Mouse (Mus musculus) kidney, adult 10 weeks (tissue): ENCODE data around the gene Actr1a. TPM values are rescaled to one million over a fixed set of nuclear protein-coding genes. Genes with fewer than 3 reads are reported as not detected.

Experiments used
- polyA plus RNA-seq: library from polyadenylated mRNA; stranded (reverse); fragments of 350-450 nt; fragmentation: Illumina TruSeq; extraction: RNeasy Lipid Tissue Mini Kit (QIAGEN cat#74804); gene quantifications from one replicate; pipeline ENCODE4 v1.2.3, GENCODE M21; 2014; ENCODE audit warnings: low read depth, low replicate concordance

Gene Actr1a
- 35.0 TPM for polyA plus RNA-seq

GRCm38 (mm10) chr19:46395109-46396009 is at the start of gene Actr1a:
Actr1a (minus strand) TSS chr19:46395748.

DNA sequence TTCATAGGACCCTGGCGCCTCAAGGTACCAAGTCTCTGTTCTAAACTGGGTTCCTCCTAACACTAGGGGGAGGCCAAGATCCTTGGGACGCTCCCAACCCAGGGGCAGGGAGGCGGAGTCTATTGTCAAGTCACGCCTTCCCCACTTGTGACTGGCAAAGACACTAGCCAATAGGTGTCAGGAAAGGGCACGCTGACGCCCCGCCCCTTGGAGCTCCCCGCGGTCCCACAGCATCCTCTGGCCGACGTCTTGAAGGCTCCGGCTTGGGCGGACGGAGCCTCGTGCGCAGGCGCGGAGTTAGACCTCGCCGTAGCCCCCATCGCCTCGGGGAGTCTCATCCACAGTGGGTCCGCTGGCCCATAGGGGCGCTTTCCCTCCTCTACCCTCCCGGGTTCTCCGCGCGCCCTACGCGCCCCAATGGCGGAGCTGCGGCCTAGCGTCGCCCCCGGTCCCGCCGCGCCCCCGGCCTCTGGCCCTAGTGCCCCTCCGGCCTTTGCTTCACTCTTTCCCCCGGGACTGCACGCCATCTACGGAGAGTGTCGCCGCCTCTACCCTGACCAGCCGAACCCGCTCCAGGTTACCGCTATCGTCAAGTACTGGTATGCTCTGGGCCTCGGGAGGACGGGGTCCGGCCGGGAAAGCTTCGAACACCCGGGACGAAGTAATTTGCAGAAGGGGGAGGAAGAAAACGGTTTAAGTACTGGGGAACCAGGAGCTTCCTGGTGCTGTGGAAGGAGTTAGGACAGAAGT is 1.3 kb upstream of the Actr1a start, which contains the start of gene Sufu:
Gene Sufu, plus strand, starts transcription at position 211 of the 750 bp plus-strand sequence.

DNA sequence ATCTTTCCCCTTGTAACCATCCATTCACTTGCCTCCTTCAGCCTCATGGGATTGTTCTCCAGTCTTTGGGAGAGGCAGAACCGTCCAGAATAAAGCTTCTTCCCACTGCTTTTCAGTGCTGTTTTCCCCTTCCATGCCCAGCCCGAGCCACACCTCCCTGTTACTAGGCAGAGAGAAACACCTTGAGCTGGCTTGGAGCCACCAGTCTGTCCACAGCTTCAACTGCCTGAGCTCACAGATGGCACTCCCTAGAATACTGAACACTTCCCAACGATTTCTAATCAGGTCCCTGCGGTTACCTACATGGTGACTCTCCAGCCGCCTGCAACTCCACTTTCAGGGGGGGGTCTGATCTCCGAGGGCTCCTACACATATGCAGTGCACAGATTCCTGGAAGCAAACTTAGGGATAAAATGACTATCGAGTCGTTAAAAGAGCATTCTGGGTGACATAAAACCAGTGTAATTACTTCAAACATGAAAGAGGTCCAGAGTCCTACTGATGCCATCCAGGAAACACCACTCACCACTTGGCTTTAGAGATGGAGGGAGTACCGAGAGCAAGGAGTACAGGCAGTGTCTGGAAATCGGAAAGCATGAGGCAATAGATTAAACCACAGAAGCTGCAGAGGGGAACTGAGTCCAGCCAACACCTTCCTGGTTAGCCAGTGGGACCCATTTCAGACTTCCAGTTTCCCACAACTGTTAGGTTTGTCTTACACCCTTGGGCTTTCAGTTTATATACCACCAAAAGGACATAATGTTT is 45.2 kb downstream of the Actr1a start, which contains the start of gene 2310034G01Rik:
Gene 2310034G01Rik, minus strand, starts transcription at position 135 of the 765 bp plus-strand sequence.

DNA sequence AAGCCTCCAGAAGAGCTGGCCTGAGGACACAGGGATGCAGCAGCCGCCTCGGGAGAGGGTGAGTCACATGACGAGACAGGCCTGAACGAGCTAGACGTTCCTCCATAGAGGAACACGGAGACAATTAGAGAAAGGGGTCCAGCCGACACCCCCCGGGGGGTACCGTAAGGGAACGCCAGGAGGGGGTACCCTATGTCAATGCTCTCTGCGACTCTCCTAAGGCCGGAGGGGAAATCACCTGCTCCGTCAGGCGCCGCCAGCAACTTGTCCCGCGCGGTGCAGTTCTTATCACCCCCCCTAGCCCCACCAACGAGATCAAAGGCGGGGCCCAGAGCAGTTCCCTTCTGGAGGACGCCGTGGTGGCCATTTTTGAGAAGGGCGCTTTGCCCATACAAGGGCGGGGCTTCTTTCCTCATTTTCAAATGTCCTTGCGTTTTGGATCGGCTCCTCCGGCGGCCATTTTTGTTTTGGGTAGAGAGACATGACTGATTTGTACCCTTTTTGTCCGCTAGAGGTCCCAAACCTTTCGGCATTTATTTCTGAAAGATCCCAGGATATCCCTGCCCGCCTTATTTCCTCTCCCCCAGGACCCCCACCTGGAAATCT is 57.1 kb downstream of the Actr1a start, which contains the start of gene Cuedc2:
Gene Cuedc2, minus strand, starts transcription at position 372 of the 606 bp plus-strand sequence.

DNA sequence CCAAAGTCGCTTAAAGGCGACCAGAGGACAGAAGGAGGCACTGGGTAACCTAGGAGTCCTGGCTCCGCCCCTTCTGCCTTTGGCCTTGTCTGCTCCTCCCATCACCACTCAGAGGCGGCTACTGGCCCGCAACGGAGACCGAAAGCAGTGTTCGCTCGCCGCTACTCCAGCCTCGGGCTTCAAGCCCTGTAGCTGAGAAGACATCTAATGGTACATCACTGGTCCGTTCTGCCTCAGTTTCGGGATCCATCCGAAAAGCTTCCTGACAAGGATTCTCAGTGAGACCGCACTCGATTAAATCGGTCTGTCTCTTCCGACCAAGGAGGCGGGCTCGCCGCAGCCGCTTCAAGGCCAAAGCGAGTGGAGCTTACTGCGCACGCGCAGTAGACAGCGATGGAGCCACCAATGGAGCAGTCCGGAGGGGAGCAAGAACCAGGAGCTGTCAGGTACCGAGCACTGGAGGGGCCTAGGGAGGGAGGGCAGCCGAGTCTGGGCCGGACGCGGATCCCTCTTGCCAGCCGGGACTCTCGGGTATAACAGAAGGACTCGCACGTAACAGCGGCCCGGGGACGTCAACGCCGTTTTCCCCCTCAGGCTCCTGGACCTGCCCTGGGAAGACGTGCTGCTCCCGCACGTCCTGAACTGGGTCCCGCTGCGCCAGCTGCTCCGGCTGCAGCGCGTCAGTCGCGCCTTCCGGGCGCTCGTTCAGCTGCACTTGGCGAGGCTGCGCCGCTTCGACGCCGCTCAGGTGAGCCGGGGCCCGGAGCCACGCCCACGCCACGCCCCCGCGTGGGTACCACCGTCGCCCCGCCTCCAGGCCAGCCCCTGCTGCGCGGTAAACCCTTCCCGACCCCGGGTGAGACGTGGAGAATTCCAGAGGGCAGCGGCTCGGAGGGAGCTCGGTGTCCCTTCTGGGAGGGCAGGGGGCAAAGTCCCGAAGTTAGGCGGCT is 67.2 kb downstream of the Actr1a start, which contains the start of gene Fbxl15:
Gene Fbxl15, plus strand, starts transcription at position 104 of the 950 bp plus-strand sequence.

Other genes starting within 250 kb of the Actr1a start
- gene Pitx3, start 247.4 kb downstream of the Actr1a start, polyA plus RNA-seq: not detected
- gene Gbf1, start 243.2 kb downstream of the Actr1a start, polyA plus RNA-seq: 17.7 TPM
- gene Nfkb2, start 91.4 kb downstream of the Actr1a start, polyA plus RNA-seq: 0.61 TPM
- gene Psd, start 68.6 kb downstream of the Actr1a start, polyA plus RNA-seq: 0.32 TPM
- gene Fbxl15, start 67.6 kb downstream of the Actr1a start, polyA plus RNA-seq: 0.32 TPM
- gene Cuedc2, start 57.0 kb downstream of the Actr1a start, polyA plus RNA-seq: 3.5 TPM
- 0.44 TPM for gene Mfsd13a, start 54.6 kb downstream of the Actr1a start, polyA plus RNA-seq
- gene 2310034G01Rik, start 45.4 kb downstream of the Actr1a start, polyA plus RNA-seq: 0.89 TPM
- 8.0 TPM for gene Sufu, start 1.1 kb upstream of the Actr1a start, polyA plus RNA-seq
- gene Trim8, start 106.0 kb upstream of the Actr1a start, polyA plus RNA-seq: 6.5 TPM
- 109 TPM for gene Arl3, start 177.4 kb upstream of the Actr1a start, polyA plus RNA-seq
- 49.5 TPM for gene Sfxn2, start 177.6 kb upstream of the Actr1a start, polyA plus RNA-seq
- 10.1 TPM for gene Wbp1l, start 203.3 kb upstream of the Actr1a start, polyA plus RNA-seq